8 mouse cellular contexts compared by ENCODE assay signal in the genomic region with DNA sequence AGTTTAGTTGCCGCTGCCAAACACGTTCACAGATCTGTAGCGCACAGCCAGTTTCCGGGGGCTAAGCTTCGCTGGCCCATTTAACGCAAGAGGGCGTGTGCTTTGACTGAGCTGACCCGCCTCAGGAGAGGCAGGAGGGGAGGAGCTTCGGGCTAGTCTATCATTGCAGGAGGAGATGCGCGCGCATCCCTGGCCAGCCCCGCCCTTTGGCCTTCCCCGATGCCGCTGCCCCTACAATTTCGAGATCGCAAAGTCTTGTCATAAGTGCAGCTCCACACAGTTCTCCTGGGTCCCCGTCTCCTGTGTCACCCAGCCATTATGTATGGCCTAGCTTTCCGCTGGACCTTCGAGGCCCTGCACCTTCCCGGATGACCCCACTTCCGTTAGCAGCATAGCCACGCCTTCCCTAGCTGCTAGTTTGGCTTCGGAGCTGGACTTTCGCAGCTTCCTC. TPM values are rescaled to one million over a fixed set of nuclear protein-coding genes. Genes with fewer than 3 reads are reported as not detected.
DNase-seq lines count a peak whose midpoint lies in the region; ATAC-seq lines count a peak whose summit lies in the region.

A gene (minus strand): TSS at position 369 of the 451 bp plus-strand sequence.

- peak within 1 kb of the TSS; percentile 94 for H3K4me3 ChIP-seq in megakaryocyte, embryonic 14.5 days (replicated peaks)

- H3K9me3 ChIP-seq in megakaryocyte, embryonic 14.5 days, result 0 out of 2 replicates have a peak, but pooled peaks cover 7% of the 10 kb centered on the region

- ATAC-seq in common myeloid progenitor, adult 5-6 weeks (replicated peaks; ENCODE audit: low read depth, poor library complexity, severe bottlenecking), result peak; percentile 73

- peaks cover 51% of the 10 kb centered on the region for H3K36me3 ChIP-seq in megakaryocyte, embryonic 14.5 days (replicated peaks; ENCODE audit: low read length)

- H3K4me1 ChIP-seq in megakaryocyte, embryonic 14.5 days, result peaks cover 48% of the 10 kb centered on the region

- H3K27me3 ChIP-seq in megakaryocyte, embryonic 14.5 days (replicated peaks), result peaks cover 25% of the 10 kb centered on the region

- DNase-seq in ZHBTc4 (ENCODE audit: low read depth, low spot score), result peak; percentile 92
- peak; percentile 79 to 86 for DNase-seq in gastrocnemius, adult 8-10 months (ENCODE audit: low spot score in 2 of 2)
- DNase-seq in hindlimb bud, embryonic 11.5 days (ENCODE audit: extremely low spot score, low read depth, low spot score), result peak; percentile 41
- peak; percentile 69 to 87 for DNase-seq in left cerebral cortex, adult 8-10 months (ENCODE audit: low spot score in 2 of 2)
- peak; percentile 89 to 91 for DNase-seq in right cerebral cortex, postnatal 10 days (ENCODE audit: low spot score in 2 of 2)
- DNase-seq in urinary bladder, postnatal 25 days (ENCODE audit: low spot score), result peak; percentile 79

RNA-seq across cellular contexts. Expression of the gene that starts here (rescaled TPM):
- 51.4 and 63.2 TPM in 2 replicates for total RNA-seq in common myeloid progenitor, adult 5-6 weeks (2017)
- total RNA-seq in gastrocnemius, adult 8-10 months (2022), result 1 to 10 TPM; 2.0 to 4.2 (median 3.4) TPM
- 10 to 100 TPM; 32.6 to 42.0 (median 37.0) TPM for total RNA-seq in left cerebral cortex, adult 8-10 months (2022)
- polyA plus RNA-seq in megakaryocyte, embryonic 14.5 days (2012; ENCODE audit: insufficient read depth, low replicate concordance), result 5.2 and 16.4 TPM in 2 replicates

Comparison
In these comparisons a context has a peak if more than half of its experiments do, and no peak if none do; other contexts are left out.
1. Peak in every context shown above with its lines: DNase-seq, ATAC-seq and H3K4me3 ChIP-seq.
2. RNA of the gene that starts here (total RNA-seq): 51.4 to 63.2 TPM in common myeloid progenitor, adult 5-6 weeks and 32.6 to 42.0 TPM in left cerebral cortex, adult 8-10 months; 2.0 to 4.2 TPM in gastrocnemius, adult 8-10 months; every median in the first group is over 4 times any median in the second.
3. DNase-seq: peak in every context shown above with its lines; median percentile 92 in ZHBTc4; 90 in right cerebral cortex, postnatal 10 days; 82 in gastrocnemius, adult 8-10 months; 79 in urinary bladder, postnatal 25 days; 78 in left cerebral cortex, adult 8-10 months; 41 in hindlimb bud, embryonic 11.5 days.